Mouse (Mus musculus) stomach, postnatal 0 days (tissue): ENCODE data around the gene Tns3.

ENCODE experiments used
- CTCF ChIP-seq: IDR thresholded peaks from 2 replicates; pipeline ENCODE4 v1.5.1; 2016; ENCODE audit warnings: antibody characterized with exemption, low read depth, mild to moderate bottlenecking, moderate library complexity
- EP300 ChIP-seq: optimal IDR thresholded peaks from 2 replicates; pipeline ENCODE3; 2016; ENCODE audit warnings: antibody characterized with exemption

GRCm38 (mm10) chr11:8615436-8615835 is 48.9 kb downstream of the Tns3 start:
- TF ChIP-seq CTCF (no peak), EP300 (no peak)
